Mouse (Mus musculus) granulocyte monocyte progenitor cell, adult 5-6 weeks (primary cell): ENCODE results near the gene Itpka. TPM values are rescaled to one million over a fixed set of nuclear protein-coding genes. Genes with fewer than 3 reads are reported as not detected.

Experiments
- ATAC-seq: replicated peaks from 2 replicates; pipeline ENCODE4 v1.8.0; 2016; ENCODE audit warnings: mild to moderate bottlenecking, moderate TSS enrichment, inconsistent platforms; ENCODE audit not compliant: poor library complexity, severe bottlenecking
- total RNA-seq, 2 experiments: library from RNA; stranded (forward) in 1 of 2; stranded (reverse) in 1 of 2; fragments of 200-712, 200-1000 nt in 1 of 2; fragments of >200 nt in 1 of 2; fragmentation: Nextera tagmentation in 1 of 2; gene quantifications; 2 replicates each; pipeline ENCODE4 v1.2.3; 2014 to 2017

Itpka gene
- total RNA-seq, 2 experiments from 2014 or later, result 0.57 TPM; not detected in 1

DNA sequence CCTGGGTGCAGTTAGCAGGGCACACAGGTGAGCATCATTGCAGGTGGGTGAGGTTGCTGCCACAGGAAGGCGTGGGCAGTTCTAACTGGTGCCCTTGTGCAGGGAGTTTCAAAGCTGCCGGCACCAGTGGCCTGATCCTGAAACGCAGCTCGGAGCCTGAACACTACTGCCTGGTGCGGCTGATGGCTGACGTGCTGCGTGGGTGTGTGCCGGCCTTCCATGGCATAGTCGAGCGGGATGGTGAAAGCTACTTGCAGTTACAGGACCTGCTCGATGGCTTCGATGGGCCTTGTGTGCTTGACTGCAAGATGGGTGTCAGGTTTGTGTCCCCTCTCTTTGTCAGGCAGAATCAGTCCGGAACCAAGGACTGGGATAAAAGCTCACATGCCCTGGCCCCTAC, 7.1 kb downstream of the Itpka start:
- no peak for ATAC-seq

DNA sequence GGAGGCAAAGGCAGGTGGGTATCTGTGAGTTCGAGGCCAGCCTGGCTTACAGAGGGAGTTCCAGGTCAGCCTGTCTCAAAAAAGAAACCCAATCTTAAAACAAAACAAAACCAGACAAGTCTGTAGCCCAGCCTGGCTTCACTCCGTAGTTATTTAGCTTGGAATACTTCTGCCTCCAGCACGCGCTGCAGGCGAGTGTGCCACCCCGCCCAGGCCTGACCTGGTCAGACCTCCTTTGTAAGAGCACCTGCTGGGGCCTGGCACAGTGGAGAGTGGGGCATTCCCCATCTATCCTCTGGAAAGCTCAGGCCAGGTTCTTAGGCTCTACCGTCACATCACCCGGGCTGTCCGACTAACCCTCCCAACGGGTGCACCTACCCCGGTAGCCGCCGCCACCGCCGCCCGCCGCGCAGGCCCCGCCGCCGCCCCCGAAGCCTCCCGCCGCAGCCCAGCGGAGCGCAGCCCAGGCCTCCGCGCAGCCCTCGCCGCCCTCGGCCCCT, 15.5 kb downstream of the Itpka start:
- ATAC-seq, result peak; percentile 35

DNA sequence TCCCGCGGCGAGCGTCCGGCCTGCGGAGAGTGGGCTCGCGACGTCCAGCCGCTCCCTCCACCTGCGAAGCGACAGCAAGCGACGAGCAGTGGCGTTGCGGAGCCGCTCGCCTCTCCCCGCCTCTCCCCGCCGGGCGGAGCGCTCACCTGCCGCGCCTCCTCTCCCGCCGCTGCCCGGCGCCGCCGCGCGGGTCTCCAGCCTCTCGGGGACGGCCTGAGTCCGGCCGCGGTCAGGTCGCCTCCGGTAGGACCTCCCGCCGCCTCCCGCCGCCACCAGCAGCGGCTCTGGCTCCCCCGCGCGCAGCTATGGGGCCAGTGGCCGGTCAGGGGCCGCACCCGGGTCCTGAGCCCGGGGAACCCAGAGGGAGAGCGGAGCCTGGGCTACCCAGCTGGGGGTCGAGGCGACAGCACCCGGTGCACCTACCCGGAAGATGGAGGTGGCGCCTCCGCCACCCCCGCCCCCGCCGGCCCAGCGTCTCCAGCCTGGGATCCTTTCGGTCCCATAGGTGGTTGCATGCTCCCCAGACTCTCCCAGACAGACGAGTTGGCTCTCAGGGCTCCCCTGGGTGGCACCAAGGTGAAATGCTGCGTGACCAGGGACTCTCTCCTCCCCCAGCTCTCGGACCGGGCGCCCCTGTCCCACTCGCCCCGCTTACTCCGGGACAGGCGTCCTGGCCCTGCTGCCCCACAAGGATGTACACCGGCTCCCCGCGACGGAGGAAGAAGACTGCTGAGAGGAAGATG, 16.1 kb downstream of the Itpka start:
- ATAC-seq, result 0 out of 2 replicates have a peak, but pooled peaks have one; percentile 4

- ATAC-seq, result peak; percentile 36
Observed at GRCm38 (mm10) chr2:119758844-119759835, 17.0 kb downstream of the Itpka start.

- ATAC-seq, result 0 out of 2 replicates have a peak, but pooled peaks have one; percentile 22
Observed at GRCm38 (mm10) chr2:119760251-119760650, 18.1 kb downstream of the Itpka start, which contains the start of gene Ltk. Ltk (minus strand) TSS chr2:119760431.

DNA sequence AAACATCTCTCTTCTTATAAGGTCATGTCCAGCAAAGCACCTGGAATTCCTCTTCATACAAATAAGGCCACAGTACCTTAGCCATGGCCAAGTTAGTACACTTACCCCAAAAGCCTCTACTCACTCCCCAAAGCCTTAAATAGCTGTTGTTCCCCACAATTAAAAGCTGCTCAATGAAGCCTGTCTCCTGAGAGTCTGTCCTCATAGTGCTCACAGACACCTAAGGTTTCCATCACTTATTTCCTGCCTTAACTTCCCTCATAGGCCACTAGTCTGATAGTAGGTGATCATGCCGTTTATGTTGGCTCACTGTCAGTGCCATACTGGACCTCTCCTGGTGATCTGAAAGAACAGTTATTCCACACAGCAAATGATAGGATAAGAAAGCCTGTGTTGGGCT, 20.1 kb downstream of the Itpka start:
- no peak for ATAC-seq

- no peak for ATAC-seq
Observed at GRCm38 (mm10) chr2:119763924-119764323, 21.8 kb downstream of the Itpka start.

DNA sequence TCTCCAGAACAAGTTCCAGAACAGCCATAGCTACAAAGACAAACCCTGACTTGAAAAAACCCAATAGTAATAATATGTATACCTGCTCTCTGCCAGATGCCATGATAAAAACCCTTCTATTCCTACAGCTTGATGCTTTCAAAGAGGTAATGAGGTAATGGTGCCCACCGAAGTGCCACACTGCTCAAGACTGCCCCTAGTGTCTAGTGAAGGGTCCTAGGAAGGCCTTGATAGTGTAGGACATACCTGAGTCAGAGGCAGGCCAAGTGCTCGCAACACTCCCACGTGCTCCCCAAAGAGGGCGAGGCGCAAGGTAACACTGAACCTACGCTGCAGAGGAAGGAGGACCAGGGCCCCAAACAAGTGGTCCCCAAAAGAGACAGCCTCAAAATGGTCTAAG, 25.1 kb downstream of the Itpka start:
- peak; percentile 40; the same call in 1 of the 2 replicates for ATAC-seq

- peak; percentile 100 for ATAC-seq
Observed at GRCm38 (mm10) chr2:119787206-119787883, 45.2 kb downstream of the Itpka start, which contains the start of gene Rpap1. Rpap1 (minus strand) TSS chr2:119787537.

- no peak for ATAC-seq
Observed at GRCm38 (mm10) chr2:119789996-119790395, 47.9 kb downstream of the Itpka start.

DNA sequence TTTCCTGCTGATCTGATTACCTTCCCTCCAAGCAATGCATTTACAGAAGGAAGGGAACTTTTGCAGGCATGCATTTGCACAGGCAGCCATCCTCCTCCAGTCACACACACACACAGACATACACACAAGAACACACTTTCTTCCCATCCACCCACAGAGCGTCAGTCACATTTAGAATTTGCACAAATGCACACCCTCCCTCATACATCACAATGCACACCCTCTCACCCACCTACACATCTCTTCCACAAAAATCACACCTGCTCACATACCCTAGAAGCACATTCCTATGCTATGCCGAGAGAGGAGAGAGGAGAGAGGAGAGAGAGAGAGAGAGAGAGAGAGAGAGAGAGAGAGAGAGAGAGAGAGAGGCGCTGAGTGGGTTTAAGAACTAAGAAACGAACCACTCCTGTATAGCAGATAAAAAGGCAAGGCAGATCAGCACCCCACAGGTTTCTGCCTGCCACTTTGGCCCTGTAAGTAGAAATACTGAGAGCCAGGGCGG, 55.2 kb downstream of the Itpka start, which contains the start of gene Tyro3:
Tyro3 (plus strand) TSS at position 455 of the 505 bp plus-strand sequence.
- ATAC-seq, result no peak

GRCm38 (mm10) chr2:119798246-119798927, 56.2 kb downstream of the Itpka start:
- no peak for ATAC-seq

GRCm38 (mm10) chr2:119799181-119799960, 57.2 kb downstream of the Itpka start:
- peak; percentile 26 for ATAC-seq

GRCm38 (mm10) chr2:119799961-119800550, 57.9 kb downstream of the Itpka start:
- ATAC-seq, result no peak
